Mouse (Mus musculus): ENCODE measurements around the gene Carmil2. TPM values are rescaled to one million over a fixed set of nuclear protein-coding genes. Genes with fewer than 3 reads are reported as not detected.
A peak's percentile ranks its signal among the peaks of the same experiment; 100 is the strongest.

Gene Carmil2
- total RNA-seq, 2 experiments from 2014 or later = 60.4 to 65.0 TPM

DNA sequence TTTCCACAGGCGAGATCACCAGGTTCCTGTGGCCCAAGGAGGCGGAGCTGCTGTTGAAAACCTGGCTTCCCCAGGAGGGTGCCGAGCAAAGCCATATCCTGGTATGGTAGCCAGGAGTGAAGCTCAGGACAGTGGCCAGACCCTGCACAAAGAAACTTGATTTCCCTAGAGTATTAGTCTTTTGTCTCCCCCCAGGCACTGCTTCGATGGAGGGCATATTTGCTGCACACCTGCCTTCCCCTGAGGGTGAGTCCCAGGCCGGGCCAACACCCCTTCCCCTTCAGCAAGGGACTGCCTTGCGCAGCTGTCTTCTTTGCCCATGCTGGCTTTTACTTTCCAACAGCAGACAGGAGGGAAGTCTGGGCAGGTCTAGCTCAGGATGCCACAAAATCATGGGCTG is 477 bp downstream of the Carmil2 start:
- intact Hi-C loops (cut with DNase I) = loop anchor here (5.0 kb wide), 1 partner anchor 119 kb away; the partner anchor contains the start of gene Atp6v0d1
- no peak for TF ChIP-seq CTCF (IDR thresholded peaks at IDR 0.05)
- DNase-seq (ENCODE audit: extremely low spot score in 1 of 2, low spot score in 2 of 2) = no peak
- H3K4me3 ChIP-seq = no peak overlapping the region
- H3K27ac ChIP-seq = no peak overlapping the region

DNA sequence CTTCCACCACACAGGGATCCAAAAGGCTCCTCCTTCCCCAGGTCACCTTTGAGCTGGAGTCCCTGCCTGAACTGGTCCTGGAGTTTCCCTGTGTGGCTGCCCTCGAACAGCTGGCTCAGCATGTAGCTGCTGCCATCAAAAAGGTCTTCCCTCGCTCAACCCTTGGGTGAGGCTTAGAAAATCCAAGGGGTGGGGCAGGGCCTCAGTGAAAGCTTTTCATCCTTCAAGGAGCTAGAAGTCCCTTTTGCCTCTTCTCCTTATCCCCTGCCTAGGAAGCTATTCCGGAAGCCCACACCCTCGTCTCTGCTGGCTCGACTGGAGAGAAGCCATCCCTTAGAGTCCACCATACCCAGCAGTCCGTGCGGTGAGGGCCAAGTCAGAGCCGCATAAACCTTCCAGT is 1.4 kb downstream of the Carmil2 start:
- TF ChIP-seq CTCF (IDR thresholded peaks at IDR 0.05) = no peak
- intact Hi-C loops (cut with DNase I) = loop anchor here (5.0 kb wide), 1 partner anchor 120 kb away; the partner anchor contains the start of gene Atp6v0d1

DNA sequence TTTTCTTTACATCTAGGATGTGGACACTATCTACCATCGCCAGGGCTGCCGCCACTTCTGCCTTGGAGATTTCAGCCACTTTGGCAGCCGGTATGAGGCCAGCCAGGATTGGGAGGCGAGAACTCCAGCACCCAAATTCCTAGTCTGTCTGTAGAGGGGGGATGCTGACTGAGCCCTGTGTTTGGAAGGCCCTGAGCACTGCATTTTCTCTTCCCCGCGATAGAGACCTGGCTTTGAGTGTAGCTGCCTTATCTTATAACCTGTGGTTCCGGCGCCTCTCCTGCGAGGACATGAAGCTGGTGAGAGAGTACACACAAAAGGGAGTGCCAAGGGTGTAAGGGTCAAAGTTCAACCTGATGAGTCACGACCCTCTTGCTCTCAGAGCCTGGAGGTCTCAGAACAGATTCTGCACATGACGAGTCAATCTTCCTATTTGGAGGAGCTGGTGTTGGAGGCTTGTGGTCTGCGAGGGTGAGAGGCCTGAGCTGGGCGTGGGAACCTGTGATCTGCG is 2.2 kb downstream of the Carmil2 start:
- intact Hi-C loops (cut with DNase I) = loop anchor here (5.0 kb wide), 1 partner anchor 121 kb away; the partner anchor contains the start of gene Atp6v0d1

More for the DNA sequence above, 1.4 kb downstream of the Carmil2 start:
- no peak for DNase-seq (ENCODE audit: extremely low spot score in 1 of 2, low spot score in 2 of 2)
- Histone ChIP-seq H3K4me3 (no peak overlapping the region), H3K27ac (no peak overlapping the region)

DNA sequence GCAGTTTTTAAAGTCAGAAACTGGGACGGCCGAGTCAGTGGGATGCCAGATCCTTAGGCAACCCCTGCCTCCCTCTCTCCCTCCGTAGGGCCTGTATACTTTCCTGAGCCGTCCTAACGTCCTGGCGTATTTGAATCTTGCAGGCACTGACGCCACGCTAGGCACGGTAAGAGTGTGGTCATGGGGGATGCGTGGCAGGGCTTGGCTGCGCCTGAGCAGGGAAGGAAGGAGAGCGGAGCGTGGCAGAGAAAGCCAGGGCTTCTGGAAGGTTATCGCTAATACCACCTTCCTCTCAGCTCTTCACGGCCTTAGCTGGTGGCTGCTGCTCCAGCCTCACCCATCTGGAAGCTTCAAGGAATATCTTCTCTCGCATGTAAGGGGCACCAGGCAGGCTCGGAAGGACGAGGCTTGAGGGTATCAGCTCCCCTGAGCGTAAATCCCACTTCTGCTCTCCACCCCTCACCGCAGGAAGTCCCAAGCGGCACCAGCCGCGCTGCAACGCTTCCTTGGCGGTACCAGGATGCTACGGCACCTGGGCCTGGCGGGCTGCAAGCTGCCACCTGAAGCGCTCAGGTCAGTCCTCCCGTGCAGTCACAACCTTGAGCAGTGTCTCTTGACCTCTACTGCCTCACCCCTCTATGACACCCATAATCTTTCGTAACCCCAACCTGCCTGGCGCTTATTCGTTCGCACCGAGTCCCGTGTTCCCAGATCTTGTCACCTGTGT is 3.3 kb downstream of the Carmil2 start:
- Histone ChIP-seq H3K4me3 (no peak overlapping the region), H3K27ac (no peak overlapping the region)
- no peak for TF ChIP-seq CTCF (IDR thresholded peaks at IDR 0.05)
- intact Hi-C loops (cut with DNase I) = loop anchor here (5.0 kb wide), 1 partner anchor 122 kb away; the partner anchor contains the start of gene Atp6v0d1
- DNase-seq (ENCODE audit: extremely low spot score in 1 of 2, low spot score in 2 of 2) = no peak

More for the DNA sequence above, 2.2 kb downstream of the Carmil2 start:
- no peak for DNase-seq (ENCODE audit: extremely low spot score in 1 of 2, low spot score in 2 of 2)
- no peak overlapping the region for H3K27ac ChIP-seq
- no peak for TF ChIP-seq CTCF (IDR thresholded peaks at IDR 0.05)
- H3K4me3 ChIP-seq = no peak overlapping the region

DNA sequence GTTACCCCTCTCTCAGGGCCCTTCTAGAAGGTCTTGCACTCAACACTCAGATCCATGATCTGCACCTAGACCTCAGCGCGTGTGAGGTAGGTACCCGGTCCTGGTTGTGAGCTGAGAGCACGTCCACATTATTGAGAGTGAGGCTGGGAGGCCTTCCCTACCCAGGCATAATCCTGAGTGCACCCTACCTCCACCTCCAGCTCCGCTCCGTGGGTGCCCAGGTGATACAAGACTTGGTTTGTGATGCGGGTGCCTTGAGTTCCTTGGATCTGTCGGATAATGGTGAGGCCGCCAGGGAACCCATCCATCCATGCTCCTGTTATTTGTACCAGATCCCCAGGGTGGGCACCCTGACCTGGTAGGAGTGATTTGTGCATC is 3.9 kb downstream of the Carmil2 start:
- no peak overlapping the region for H3K27ac ChIP-seq
- no peak for TF ChIP-seq CTCF (IDR thresholded peaks at IDR 0.05)
- intact Hi-C loops (cut with DNase I) = loop anchor here (5.0 kb wide), 3 partner anchors 53 to 123 kb away; partner anchors contain the start of genes Agrp, Atp6v0d1 and Ctcf
- no peak for DNase-seq (ENCODE audit: extremely low spot score in 1 of 2, low spot score in 2 of 2)
- H3K4me3 ChIP-seq = no peak overlapping the region

DNA sequence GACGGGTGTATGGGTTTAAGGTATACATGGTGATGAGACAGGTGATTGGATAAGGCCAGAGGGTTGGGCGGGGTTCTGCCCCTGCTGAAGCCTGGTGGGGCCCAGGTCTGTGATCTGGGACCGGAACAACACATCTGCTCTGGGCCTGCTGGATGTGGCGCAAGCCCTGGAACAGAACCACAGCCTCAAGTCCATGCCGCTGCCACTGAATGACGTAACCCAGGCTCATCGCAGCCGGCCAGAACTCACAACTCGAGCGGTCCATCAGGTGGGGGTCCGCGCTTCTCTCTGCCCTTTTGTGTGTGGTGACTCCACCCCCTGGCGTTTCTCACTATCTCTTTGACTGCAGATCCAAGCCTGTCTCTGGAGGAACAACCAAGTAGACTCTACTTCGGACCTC is 4.9 kb downstream of the Carmil2 start:
- H3K27ac ChIP-seq = no peak overlapping the region
- no peak for DNase-seq (ENCODE audit: extremely low spot score in 1 of 2, low spot score in 2 of 2)

DNA sequence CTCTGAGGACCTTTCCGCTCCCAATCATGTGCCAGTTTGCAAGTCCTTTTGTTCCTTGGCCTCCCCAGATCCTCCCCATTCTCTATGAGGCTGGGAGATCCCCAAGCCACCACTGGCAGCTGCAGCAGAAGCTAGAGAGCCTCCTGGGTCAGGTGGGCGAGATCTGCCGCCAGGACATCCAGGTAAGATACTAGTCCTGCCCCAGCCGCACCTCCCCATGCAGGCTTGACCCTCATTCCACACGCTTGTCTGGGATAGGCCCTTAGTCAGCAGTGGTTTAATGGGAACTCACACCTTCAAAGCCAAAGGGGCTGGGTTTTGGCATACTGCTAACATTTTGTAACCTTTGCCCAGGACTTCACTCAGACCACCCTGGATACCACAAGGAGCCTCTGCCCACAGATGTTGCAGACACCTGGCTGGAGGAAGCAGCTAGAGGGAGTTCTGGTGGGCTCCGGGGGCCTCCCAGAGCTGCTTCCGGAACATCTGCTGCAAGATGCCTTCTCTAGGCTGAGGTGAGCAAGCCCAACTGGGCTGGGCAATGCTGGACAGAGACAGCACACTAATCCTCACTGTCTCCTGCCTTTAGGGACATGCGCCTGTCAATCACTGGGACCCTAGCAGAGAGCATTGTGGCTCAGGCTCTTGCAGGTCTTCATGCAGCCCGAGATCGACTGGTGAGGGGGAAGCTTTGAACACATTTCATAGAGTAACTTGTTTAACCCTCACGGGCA is 6.5 kb downstream of the Carmil2 start:
- no peak for TF ChIP-seq CTCF (IDR thresholded peaks at IDR 0.05)
- Histone ChIP-seq H3K27ac (no peak overlapping the region), H3K4me3 (no peak overlapping the region)
- DNase-seq (ENCODE audit: extremely low spot score in 1 of 2, low spot score in 2 of 2) = no peak
- intact Hi-C loops (cut with DNase I) = loop anchor here (5.0 kb wide), 2 partner anchors 55 to 70 kb away; partner anchors contain the start of genes Agrp and Ctcf

More for the DNA sequence above, 4.9 kb downstream of the Carmil2 start:
- intact Hi-C loops (cut with DNase I) = loop anchor here (5.0 kb wide), 2 partner anchors 54 to 69 kb away; partner anchors contain the start of genes Agrp and Ctcf
- TF ChIP-seq CTCF (IDR thresholded peaks at IDR 0.05) = no peak
- H3K4me3 ChIP-seq = no peak overlapping the region

DNA sequence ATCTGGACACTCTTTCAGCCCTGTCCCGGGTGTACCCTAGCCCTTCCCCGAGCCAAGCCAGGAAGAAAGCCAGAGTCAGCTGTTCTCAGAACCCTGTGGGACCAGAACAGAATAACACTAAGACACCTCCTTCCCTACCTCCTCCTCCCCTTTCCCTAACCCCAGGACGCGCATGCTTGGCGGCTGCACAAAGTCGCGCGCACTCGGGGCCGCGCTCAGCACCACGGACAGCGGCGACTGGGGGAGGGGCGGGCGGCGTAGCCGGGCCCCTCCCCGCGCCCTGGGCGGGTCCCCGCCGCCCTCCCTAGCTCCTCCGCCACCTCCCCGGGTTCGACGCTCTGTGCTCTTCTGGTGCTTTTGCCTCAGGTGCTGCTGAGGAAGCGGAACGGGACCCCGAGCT is 7.6 kb downstream of the Carmil2 start:
- Histone ChIP-seq H3K27ac (peak overlapping the region; percentile 95), H3K4me3 (peak overlapping the region; percentile 55)
- peak; percentile 82 to 87 for DNase-seq (ENCODE audit: extremely low spot score in 1 of 2, low spot score in 2 of 2)
- TF ChIP-seq CTCF (IDR thresholded peaks at IDR 0.05) = no peak
- intact Hi-C loops (cut with DNase I) = loop anchor here (5.0 kb wide), 2 partner anchors 56 to 71 kb away; partner anchors contain the start of genes Agrp and Ctcf

DNA sequence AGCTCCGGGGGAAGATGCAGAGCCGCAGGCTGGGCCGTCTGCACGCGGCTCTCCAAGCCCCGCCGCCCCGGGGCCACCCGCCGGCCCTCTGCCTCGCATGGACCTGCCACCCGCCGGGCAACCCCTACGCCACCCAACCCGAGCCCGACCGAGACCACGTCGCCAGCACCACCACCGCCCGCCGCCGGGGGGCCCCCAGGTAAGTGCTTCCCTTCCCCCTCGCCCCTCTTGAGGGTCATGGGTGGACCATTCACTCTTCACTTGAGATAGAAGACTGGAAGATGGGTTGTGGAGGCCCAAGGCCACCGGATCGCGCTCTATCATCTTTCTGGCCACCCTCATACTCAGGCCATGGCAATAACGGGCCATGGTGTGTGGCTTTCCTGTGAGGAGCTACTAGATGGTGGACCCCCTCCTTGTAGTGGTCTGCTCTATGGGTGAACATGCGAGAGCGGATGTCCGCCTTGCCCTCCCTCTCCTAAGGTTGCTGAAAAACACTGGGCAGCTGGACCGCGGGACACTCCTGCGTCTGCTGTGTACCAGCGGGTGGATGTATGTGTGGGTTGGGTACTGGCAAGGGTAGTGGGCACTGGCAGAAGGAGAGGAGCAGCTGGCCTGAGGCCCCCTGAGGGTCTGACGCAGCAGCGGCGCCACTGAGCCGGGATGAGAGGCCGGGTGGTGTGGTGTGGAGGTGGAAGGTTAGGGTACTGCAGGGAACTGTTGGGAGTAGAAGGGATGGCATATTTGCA is 8.2 kb downstream of the Carmil2 start:
- intact Hi-C loops (cut with DNase I) = loop anchor here (5.0 kb wide), 2 partner anchors 57 to 72 kb away; partner anchors contain the start of genes Agrp and Ctcf
- peak; percentile 55 to 61 for DNase-seq (ENCODE audit: extremely low spot score in 1 of 2, low spot score in 2 of 2)
- peak; percentile 42 for TF ChIP-seq CTCF (IDR thresholded peaks at IDR 0.05)
- H3K4me3 ChIP-seq = peak overlapping the region; percentile 55
- H3K27ac ChIP-seq = peak overlapping the region; percentile 95

DNA sequence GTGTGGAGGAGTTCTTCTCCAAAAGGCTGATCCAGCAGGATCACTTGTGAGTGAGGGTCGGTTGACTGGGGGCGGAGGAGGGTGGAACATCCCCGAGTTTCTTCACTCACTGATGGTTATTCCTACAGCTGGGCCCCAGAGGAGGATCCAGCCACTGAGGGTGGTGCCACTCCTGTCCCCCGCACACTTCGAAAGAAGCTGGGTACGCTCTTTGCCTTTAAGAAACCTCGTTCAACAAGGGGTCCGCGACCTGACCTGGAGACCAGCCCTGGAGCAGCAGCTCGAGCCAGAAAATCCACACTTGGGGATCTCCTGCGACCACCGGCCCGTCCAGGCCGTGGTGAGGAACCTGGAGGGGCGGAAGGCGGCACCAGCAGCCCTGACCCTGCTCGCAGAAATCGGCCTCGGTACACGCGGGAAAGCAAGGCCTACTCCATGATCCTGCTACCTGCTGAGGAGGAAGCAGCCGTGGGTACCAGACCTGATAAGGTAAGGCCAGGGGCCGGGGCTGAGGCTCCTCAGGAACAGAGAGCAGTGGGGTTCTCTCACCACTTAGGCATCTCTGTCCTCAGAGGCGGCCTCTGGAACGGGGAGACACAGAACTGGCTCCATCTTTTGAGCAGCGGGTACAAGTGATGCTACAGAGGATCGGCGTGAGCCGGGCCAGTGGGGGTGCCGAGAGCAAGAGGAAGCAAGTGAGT is 9.2 kb downstream of the Carmil2 start:
- Histone ChIP-seq H3K27ac (peak overlapping the region; percentile 95), H3K4me3 (peak overlapping the region; percentile 55)
- intact Hi-C loops (cut with DNase I) = no loop called here
- TF ChIP-seq CTCF (IDR thresholded peaks at IDR 0.05) = no peak
- no peak for DNase-seq (ENCODE audit: extremely low spot score in 1 of 2, low spot score in 2 of 2)

Data from left cerebral cortex, adult 2 months (tissue).